Mouse (Mus musculus) heart, postnatal 0 days (tissue): Measurements from ENCODE around the gene Ush2a.

ENCODE experiments used
- CTCF ChIP-seq: IDR thresholded peaks from 2 replicates; pipeline ENCODE4 v1.5.1; 2016; ENCODE audit warnings: antibody characterized with exemption, control low read depth, low read depth
- EP300 ChIP-seq: IDR thresholded peaks from 2 replicates; pipeline ENCODE4 v1.6.1; 2016; ENCODE audit warnings: antibody characterized with exemption, low read depth

GRCm38 (mm10) chr1:188214885-188215611 lies 46.8 kb upstream of the Ush2a start:
- TF ChIP-seq CTCF: no peak
- TF ChIP-seq EP300: no peak
